Mouse (Mus musculus): ENCODE measurements at regions not wholly inside any gene's neighbourhood (a gene's known extent, or its start where the extent isn't known, plus 50 kb on each side); places are given as distances from the start of the nearest gene placed in this dataset.

DNA sequence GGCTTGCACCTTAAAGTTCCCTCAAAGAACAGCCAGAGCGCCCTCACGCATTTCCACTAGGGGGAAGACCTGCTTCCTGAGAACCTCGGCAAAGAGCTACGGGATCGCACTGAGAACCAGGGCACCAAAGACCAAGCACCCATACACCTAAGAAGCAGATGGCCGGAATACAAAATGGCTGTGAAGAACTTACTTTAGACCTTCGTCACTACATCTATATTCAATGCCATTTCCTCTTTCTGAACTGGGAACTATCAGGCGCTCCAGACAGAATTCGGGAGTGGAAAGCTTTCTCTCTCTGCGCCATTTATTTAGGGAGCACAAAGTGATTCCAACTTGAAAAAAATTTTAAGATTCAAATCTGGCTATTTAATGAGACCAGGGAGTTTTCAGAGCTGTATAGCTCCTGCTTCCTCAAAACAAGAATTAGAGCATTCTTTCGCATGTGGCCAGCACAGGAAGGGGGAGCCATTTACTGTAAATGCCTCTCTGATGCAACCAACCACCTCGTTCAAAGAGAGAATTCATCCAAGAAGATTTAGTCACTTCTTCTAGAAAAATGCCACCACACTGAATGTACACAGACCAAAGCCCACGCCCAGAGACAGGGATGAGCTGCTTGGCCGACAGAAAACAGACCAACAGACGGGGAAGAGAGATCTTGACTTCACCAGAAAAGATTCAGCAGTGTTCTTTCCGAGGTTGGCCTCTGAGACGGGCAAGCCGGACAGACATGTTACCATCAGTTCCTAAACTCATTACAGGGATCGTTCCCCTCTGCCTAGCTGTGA lies 166.6 kb upstream of the Klf14 start:
- Histone ChIP-seq H3K9me3 (ENCODE audit: control insufficient read depth, low read length) (no peaks in the 10 kb centered on the region), H3K9ac (ENCODE audit: low read length) (no peak overlapping the region), H3K27ac (replicated peaks in 1 of 2; ENCODE audit: control insufficient read depth in 1 of 2, insufficient read depth in 1 of 2, low read depth in 2 of 2, low read length in 2 of 2) (no peak overlapping the region), H3K4me2 (ENCODE audit: low read length) (no peak overlapping the region), H3K36me3 (ENCODE audit: control insufficient read depth, insufficient read depth, low read length) (no peaks in the 10 kb centered on the region), H3K27me3 (ENCODE audit: control insufficient read depth, insufficient read depth, low read length) (no peaks in the 10 kb centered on the region), H3K4me1 (ENCODE audit: control insufficient read depth in 2 of 2, insufficient read depth in 2 of 2, low read length in 2 of 2) (peaks cover 2 to 9% of the 10 kb centered on the region in 2 experiments; a peak in 3 of 4 replicates), H3K4me3 (ENCODE audit: control insufficient read depth in 1 of 2, insufficient read depth in 1 of 2, low read depth in 1 of 2, low read length in 2 of 2) (no peak overlapping the region)
- 63% methylated on average over 19 of the region's 19 CpGs for WGBS
- ATAC-seq (ENCODE audit: insufficient number of reproducible peaks, insufficient read depth, low FRiP score, low read depth) = no peak

DNA sequence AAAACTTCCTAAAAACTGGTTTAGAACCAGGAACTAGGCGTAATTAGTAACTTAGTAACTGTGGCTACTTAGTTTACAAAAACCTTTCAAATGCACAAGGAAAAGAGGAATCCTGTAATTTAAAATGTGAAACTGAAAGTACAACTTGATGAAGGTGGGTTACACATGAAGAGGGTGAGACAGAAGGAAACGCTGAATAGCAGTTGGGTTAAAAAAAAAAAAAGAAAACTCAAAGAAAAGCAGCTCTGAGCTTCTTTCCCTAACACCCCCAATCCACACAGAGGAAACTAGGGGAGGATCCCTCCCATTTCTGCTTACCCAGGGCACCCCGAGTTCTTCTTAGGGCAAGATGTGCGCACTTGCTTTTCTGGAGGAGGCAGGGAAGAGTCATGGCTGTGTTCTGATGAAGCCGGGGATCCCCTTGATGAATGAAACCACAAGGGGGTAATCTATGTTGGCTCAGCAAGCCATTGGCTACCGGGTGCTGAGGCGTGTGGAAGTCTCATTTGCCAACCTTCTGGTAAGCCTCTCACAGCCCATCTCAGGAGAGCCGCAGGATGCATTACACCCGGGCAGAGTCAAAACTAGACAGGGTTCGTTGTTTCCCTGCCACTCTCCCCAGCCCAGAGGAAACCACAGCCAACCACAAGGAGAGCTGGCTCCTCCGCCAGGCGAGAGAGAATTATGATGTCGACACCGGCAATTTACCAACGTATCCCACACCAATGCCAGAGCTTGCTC lies 167.4 kb upstream of the Klf14 start:
- H3K4me2 ChIP-seq (ENCODE audit: low read length) = no peak overlapping the region
- H3K9ac ChIP-seq (ENCODE audit: low read length) = no peak overlapping the region
- H3K4me3 ChIP-seq (ENCODE audit: control insufficient read depth in 1 of 2, insufficient read depth in 1 of 2, low read depth in 1 of 2, low read length in 2 of 2) = no peak overlapping the region

DNA sequence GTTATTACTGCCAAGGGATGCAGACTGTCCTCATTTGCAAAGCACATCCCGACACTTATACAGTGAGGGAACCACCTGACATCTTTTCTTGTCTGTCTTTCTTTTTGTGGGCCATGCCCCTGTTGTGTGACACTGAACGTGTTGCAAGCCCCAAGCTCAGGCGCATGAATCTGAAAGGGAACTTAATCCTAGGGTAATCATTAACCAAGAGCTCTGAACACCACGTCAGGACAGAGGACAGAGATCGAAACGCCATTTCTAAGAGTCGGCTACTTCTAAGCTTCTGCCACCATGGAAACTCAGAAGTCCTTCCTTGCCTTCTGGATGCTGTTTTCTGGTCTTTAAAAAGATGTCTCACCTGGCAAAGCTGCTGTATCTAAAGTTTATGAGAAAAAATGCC lies 170.3 kb upstream of the Klf14 start:
- Histone ChIP-seq H3K27me3 (ENCODE audit: control insufficient read depth, insufficient read depth, low read length) (no peaks in the 10 kb centered on the region), H3K9ac (ENCODE audit: low read length) (no peak overlapping the region), H3K4me1 (ENCODE audit: control insufficient read depth in 2 of 2, insufficient read depth in 2 of 2, low read length in 2 of 2) (peaks cover 0 to 3% of the 10 kb centered on the region in 2 experiments; a peak in 3 of 4 replicates), H3K27ac (replicated peaks in 1 of 2; ENCODE audit: control insufficient read depth in 1 of 2, insufficient read depth in 1 of 2, low read depth in 2 of 2, low read length in 2 of 2) (no peak overlapping the region), H3K4me3 (ENCODE audit: control insufficient read depth in 1 of 2, insufficient read depth in 1 of 2, low read depth in 1 of 2, low read length in 2 of 2) (no peak overlapping the region), H3K4me2 (ENCODE audit: low read length) (no peak overlapping the region), H3K9me3 (ENCODE audit: control insufficient read depth, low read length) (peaks cover 4% of the 10 kb centered on the region; the same call in 1 of the 2 replicates), H3K36me3 (ENCODE audit: control insufficient read depth, insufficient read depth, low read length) (no peaks in the 10 kb centered on the region)
- 84% methylated on average over 7 of the region's 7 CpGs for WGBS
- no peak for ATAC-seq (ENCODE audit: insufficient number of reproducible peaks, insufficient read depth, low FRiP score, low read depth)

More for the DNA sequence above, 167.4 kb upstream of the Klf14 start:
- Histone ChIP-seq H3K36me3 (ENCODE audit: control insufficient read depth, insufficient read depth, low read length) (no peaks in the 10 kb centered on the region), H3K9me3 (ENCODE audit: control insufficient read depth, low read length) (no peaks in the 10 kb centered on the region), H3K4me1 (ENCODE audit: control insufficient read depth in 2 of 2, insufficient read depth in 2 of 2, low read length in 2 of 2) (peaks cover 1 to 6% of the 10 kb centered on the region in 2 experiments; a peak in 3 of 4 replicates), H3K27ac (replicated peaks in 1 of 2; ENCODE audit: control insufficient read depth in 1 of 2, insufficient read depth in 1 of 2, low read depth in 2 of 2, low read length in 2 of 2) (no peak overlapping the region), H3K27me3 (ENCODE audit: control insufficient read depth, insufficient read depth, low read length) (no peaks in the 10 kb centered on the region)
- no peak for ATAC-seq (ENCODE audit: insufficient number of reproducible peaks, insufficient read depth, low FRiP score, low read depth)
- 75% methylated on average over 15 of the region's 15 CpGs for WGBS

DNA sequence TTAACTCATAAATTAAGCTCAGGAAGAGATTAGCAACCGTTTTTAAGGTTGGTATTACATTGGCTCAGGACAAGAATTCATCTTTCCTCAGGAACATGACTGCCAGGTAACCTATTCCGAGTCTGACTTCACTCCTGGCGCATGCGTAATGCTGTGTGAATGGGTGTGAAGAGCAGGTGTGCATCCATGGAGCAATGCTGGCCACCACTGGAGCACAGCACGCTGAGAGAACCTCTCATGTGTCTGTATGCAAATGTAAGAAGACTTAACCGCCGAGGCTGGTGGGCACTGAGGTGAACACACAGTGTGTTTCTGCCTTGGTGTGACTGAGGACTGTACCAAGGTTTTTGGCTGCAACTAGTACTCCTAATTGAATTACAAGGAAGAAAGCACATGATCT lies 171.1 kb upstream of the Klf14 start:
- 79% methylated on average over 7 of the region's 7 CpGs for WGBS
- H3K27me3 ChIP-seq (ENCODE audit: control insufficient read depth, insufficient read depth, low read length) = no peaks in the 10 kb centered on the region
- H3K27ac ChIP-seq (replicated peaks in 1 of 2; ENCODE audit: control insufficient read depth in 1 of 2, insufficient read depth in 1 of 2, low read depth in 2 of 2, low read length in 2 of 2) = no peak overlapping the region
- no peak overlapping the region for H3K4me3 ChIP-seq (ENCODE audit: control insufficient read depth in 1 of 2, insufficient read depth in 1 of 2, low read depth in 1 of 2, low read length in 2 of 2)
- no peaks in the 10 kb centered on the region for H3K36me3 ChIP-seq (ENCODE audit: control insufficient read depth, insufficient read depth, low read length)
- ATAC-seq (ENCODE audit: insufficient number of reproducible peaks, insufficient read depth, low FRiP score, low read depth) = no peak
- peaks cover 0 to 9% of the 10 kb centered on the region in 2 experiments; a peak in 3 of 4 replicates for H3K4me1 ChIP-seq (ENCODE audit: control insufficient read depth in 2 of 2, insufficient read depth in 2 of 2, low read length in 2 of 2)
- H3K4me2 ChIP-seq (ENCODE audit: low read length) = no peak overlapping the region
- peaks cover 4% of the 10 kb centered on the region; the same call in 1 of the 2 replicates for H3K9me3 ChIP-seq (ENCODE audit: control insufficient read depth, low read length)
- H3K9ac ChIP-seq (ENCODE audit: low read length) = no peak overlapping the region

DNA sequence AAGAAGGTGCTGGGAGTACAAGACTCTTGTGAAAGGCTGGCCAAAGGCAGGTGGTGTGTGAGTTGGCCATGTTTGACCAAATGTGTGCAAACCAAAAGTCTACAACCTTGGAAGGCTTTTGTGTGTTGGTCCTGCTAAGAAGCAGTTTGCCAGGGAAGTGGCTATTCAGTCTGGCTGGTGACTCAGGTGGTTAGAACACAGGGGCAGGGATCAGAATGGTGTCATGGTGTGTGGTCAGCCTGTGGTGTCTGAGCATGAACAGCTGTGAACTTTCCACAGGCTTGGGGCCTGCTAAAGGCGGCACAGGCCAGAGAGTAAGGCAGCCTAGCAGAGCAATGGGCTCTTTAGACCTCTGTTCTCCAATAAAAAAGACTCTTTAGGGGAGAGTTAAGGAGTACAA lies 171.6 kb upstream of the Klf14 start:
- Histone ChIP-seq H3K4me2 (ENCODE audit: low read length) (no peak overlapping the region), H3K27me3 (ENCODE audit: control insufficient read depth, insufficient read depth, low read length) (no peaks in the 10 kb centered on the region), H3K9me3 (ENCODE audit: control insufficient read depth, low read length) (peaks cover 4% of the 10 kb centered on the region; the same call in 1 of the 2 replicates), H3K9ac (ENCODE audit: low read length) (no peak overlapping the region), H3K4me1 (ENCODE audit: control insufficient read depth in 2 of 2, insufficient read depth in 2 of 2, low read length in 2 of 2) (peaks cover 0 to 9% of the 10 kb centered on the region in 2 experiments; a peak in 3 of 4 replicates), H3K36me3 (ENCODE audit: control insufficient read depth, insufficient read depth, low read length) (no peaks in the 10 kb centered on the region), H3K4me3 (ENCODE audit: control insufficient read depth in 1 of 2, insufficient read depth in 1 of 2, low read depth in 1 of 2, low read length in 2 of 2) (no peak overlapping the region), H3K27ac (replicated peaks in 1 of 2; ENCODE audit: control insufficient read depth in 1 of 2, insufficient read depth in 1 of 2, low read depth in 2 of 2, low read length in 2 of 2) (no peak overlapping the region)
- 100% methylated on average over 1 of the region's 1 CpGs for WGBS
- no peak for ATAC-seq (ENCODE audit: insufficient number of reproducible peaks, insufficient read depth, low FRiP score, low read depth)

DNA sequence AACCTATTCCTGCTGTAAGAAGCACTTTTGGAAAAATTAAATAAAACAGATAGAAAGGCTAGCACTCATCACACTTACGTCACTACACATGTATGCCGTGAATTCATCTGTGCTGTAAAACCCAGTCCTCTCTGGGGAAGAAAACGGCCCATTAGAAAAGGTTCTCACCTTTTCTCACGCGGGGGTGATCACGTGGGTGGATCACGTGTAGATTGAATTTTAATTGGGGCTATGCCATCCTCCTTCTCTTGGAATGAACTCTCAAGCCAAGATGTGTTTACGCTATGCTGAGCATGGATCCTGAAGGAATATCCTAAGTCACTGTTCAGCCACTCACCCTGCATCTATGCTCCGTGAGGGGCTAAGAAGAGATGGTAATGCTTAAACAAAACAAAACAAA lies 172.8 kb upstream of the Klf14 start:
- Histone ChIP-seq H3K9ac (ENCODE audit: low read length) (no peak overlapping the region), H3K27ac (replicated peaks in 1 of 2; ENCODE audit: control insufficient read depth in 1 of 2, insufficient read depth in 1 of 2, low read depth in 2 of 2, low read length in 2 of 2) (no peak overlapping the region), H3K4me2 (ENCODE audit: low read length) (no peak overlapping the region), H3K4me1 (ENCODE audit: control insufficient read depth in 2 of 2, insufficient read depth in 2 of 2, low read length in 2 of 2) (peaks cover 0 to 9% of the 10 kb centered on the region in 2 experiments; a peak in 3 of 4 replicates), H3K9me3 (ENCODE audit: control insufficient read depth, low read length) (peaks cover 4% of the 10 kb centered on the region; the same call in 1 of the 2 replicates), H3K4me3 (ENCODE audit: control insufficient read depth in 1 of 2, insufficient read depth in 1 of 2, low read depth in 1 of 2, low read length in 2 of 2) (no peak overlapping the region), H3K27me3 (ENCODE audit: control insufficient read depth, insufficient read depth, low read length) (no peaks in the 10 kb centered on the region), H3K36me3 (ENCODE audit: control insufficient read depth, insufficient read depth, low read length) (no peaks in the 10 kb centered on the region)
- no peak for ATAC-seq (ENCODE audit: insufficient number of reproducible peaks, insufficient read depth, low FRiP score, low read depth)
- 79% methylated on average over 9 of the region's 9 CpGs for WGBS

DNA sequence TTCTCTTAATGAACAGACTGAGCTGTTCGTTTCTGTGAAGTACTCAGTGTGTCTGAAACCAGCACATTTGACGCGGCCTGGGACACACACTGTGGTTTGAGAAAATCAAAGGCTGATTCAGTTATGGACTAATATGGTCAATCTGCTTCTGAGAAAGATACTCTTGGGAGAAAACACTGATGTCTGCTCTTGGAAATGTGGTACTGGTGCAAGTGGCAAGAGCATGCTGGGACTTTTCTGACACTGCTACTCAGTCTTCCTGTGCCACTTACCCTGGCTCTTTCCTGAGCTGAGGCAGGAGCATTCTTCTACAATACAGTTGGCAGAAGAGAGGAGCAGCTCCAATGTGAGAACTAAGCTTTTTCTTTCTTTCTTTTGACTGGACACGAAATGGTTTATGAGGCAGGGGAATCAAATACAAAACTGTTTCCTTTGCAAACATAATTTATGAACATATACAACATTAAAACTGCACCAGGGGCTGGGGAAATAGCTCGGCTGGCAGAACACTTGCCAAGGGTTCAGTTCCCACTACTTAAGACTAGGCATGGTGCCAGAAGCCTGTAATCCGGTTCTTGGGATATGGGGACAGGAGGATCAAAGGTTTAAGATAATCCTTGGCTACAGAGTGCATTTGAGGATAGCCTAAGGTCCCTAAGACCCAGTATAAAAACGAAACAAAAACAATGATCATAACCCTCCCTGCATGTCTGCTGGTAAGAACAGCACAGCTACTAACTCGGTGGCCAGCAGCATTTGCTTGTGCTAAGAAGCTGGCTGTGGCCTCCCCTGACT lies 173.7 kb upstream of the Klf14 start:
- no peak overlapping the region for H3K9ac ChIP-seq (ENCODE audit: low read length)
- H3K9me3 ChIP-seq (ENCODE audit: control insufficient read depth, low read length) = peaks cover 4% of the 10 kb centered on the region; the same call in 1 of the 2 replicates
- 69% methylated on average over 8 of the region's 8 CpGs for WGBS
- H3K27me3 ChIP-seq (ENCODE audit: control insufficient read depth, insufficient read depth, low read length) = no peaks in the 10 kb centered on the region
- H3K27ac ChIP-seq (replicated peaks in 1 of 2; ENCODE audit: control insufficient read depth in 1 of 2, insufficient read depth in 1 of 2, low read depth in 2 of 2, low read length in 2 of 2) = no peak overlapping the region
- no peak overlapping the region for H3K4me2 ChIP-seq (ENCODE audit: low read length)
- H3K36me3 ChIP-seq (ENCODE audit: control insufficient read depth, insufficient read depth, low read length) = no peaks in the 10 kb centered on the region
- no peak for ATAC-seq (ENCODE audit: insufficient number of reproducible peaks, insufficient read depth, low FRiP score, low read depth)
- H3K4me1 ChIP-seq (ENCODE audit: control insufficient read depth in 2 of 2, insufficient read depth in 2 of 2, low read length in 2 of 2) = peaks cover 0 to 9% of the 10 kb centered on the region in 2 experiments; a peak in 3 of 4 replicates
- no peak overlapping the region for H3K4me3 ChIP-seq (ENCODE audit: control insufficient read depth in 1 of 2, insufficient read depth in 1 of 2, low read depth in 1 of 2, low read length in 2 of 2)
